Mouse (Mus musculus): ENCODE measurements around the gene Prickle4.
A peak's percentile ranks its signal among the peaks of the same experiment; 100 is the strongest.
"Not testable (repeated sequence)": the region's sequence is repeated elsewhere in the genome, so short reads cannot be mapped to it uniquely, and the experiment has no call there.

The Prickle4 gene

DNA sequence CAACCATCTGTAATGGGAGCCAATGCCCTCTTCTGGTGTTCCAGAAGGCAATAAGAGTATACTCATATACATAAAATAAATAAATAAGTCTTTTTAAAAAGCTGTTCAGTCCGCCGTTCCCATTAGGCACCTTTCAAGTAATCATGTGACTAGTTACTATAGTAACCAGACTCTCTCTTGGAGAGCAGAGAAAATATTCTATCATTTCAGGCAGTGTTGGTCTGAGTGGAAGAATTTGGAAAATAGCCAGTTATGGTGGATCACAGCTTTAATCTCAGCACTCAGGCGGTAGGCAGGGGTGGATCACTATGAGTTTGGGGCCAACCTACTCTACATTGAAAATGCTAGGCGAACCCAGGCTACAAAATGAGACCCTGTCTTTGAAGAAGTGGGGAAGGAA, 25.4 kb downstream of the Prickle4 start:
- DNase-seq (ENCODE audit: low read depth) = no peak

DNA sequence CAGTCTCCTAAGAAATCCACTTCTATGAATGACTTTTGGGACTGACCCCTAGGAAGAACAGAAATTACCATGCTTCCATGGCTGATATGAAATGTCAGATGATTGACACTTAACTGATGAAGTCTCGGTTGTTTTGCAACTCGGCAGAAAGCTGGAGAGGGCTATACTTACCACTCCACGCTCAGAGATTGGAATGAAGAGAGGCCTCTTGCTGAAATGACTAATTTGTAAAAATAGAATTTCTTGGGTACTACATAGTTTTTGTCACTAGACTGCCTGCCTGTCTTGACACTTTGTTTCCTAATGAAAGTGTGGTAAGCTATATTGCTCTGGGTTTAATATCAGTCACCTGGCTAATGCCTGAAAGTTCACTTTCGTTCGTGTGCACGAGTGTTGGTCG, 30.1 kb downstream of the Prickle4 start:
- DNase-seq (ENCODE audit: low read depth) = no peak

DNA sequence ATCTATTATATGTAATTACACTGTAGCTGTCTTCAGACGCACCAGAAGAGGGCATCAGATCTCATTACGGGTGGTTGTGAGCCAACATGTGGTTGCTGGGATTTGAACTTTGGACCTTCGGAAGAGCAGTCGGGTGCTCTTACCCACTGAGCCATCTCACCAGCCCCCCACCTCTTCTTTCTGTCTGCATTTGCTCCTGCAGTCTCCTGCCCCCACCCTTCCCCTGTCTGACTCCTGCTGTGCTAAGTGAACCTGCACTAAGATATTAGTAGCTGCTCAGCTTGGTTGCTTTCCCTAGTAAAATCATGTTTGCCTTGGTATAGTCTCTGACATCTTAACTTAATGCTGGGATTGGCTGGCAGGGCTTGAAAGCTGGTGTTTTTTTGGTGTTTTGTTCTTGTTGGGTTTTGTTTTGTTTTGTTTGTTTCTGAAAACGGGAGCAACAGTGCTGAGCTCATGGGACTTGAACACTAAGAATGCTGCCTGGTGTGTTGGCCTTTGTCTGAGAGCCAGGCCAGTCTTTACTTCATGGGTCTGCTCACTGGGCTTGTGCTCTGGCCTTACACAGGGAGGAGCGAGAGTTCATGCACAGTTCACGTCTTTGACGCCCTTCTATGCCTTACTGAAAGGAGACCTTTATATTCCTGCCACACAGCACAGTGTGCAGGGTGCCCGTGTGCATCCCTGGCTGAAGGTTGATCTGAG, 31.4 kb downstream of the Prickle4 start:
- no peak for DNase-seq (ENCODE audit: low read depth)

DNA sequence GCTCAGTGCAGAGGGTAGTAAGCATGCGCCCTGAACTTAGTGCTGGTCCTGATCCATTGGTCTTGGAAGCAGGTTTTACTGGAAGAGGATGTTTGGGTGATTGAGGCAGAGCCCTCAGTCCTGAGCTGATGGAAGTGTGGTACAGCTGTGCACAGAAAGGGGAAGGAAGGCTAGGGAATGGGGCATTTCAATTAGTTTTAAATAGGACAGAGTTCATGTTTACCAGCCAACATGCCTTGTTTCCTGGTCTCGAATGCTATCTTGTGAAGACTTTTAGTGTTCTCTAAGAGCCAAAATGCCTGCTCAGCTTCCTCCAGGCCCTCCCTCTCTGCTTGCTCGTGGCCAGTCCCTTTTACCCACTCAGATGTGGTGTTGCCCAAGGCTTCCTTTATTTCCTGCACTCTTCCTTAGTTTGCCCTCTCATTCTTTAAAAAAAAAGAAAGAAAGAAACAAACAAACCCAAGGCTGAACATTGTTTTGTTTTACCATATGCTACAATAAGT, 35.7 kb downstream of the Prickle4 start:
- DNase-seq (ENCODE audit: low read depth) = no peak

DNA sequence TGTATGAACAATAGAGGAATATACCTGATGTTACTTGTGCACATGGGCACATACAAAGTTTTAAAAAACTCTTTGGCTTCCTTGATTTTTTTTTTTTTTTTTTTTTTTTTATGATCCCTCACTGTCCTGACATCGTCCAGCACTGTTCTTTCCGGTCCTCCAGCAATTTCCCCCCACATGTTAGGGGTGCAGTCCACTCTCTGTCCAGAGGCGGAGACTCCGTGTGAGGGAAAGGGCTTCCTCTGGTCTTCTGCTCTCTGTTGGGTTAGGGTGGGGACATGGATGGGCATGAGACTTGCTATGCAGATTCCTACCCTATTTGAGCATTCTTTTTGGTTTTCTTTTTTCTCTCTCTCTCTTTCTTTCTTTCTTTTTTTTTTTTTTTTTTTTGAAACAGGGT, 36.6 kb downstream of the Prickle4 start:
- no peak for DNase-seq (ENCODE audit: low read depth)

DNA sequence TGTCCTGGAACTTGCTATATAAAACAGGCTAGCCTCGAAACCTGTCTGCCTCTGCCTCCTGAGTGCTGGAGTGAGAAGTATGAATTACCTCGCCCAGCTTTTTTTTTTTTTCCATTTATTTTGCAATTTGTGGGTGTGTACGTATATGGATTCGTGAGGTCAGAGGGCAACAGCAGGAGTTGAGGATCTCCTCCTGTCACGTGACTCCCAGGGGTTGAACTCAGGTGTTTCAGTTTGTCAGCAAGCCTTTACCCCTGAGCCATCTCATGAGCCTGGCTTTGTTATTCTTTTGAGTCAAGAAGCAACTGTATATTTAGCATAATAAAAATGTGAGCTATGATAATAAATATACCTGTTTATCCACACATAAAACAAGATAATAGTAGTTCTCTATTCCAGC, 38.8 kb downstream of the Prickle4 start:
- no peak for DNase-seq (ENCODE audit: low read depth)

DNA sequence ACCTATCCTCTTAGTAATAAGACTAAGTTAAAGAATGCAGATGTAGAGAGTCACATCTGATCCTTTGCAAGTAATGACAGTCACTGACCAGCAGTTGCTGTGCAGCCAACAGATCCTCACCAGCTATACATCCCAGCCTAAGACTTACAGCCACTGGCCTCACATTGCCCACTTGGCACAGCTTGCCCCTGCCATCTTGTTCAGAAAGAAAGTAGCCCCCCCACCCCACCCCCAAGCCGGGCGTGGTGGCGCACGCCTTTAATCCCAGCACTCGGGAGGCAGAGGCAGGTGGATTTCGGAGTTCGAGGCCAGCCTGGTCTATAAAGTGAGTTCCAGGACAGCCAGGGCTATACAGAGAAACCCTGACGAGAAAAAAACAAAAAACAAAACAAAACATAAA, 40.2 kb downstream of the Prickle4 start:
- DNase-seq (ENCODE audit: low read depth) = not testable (repeated sequence)

DNA sequence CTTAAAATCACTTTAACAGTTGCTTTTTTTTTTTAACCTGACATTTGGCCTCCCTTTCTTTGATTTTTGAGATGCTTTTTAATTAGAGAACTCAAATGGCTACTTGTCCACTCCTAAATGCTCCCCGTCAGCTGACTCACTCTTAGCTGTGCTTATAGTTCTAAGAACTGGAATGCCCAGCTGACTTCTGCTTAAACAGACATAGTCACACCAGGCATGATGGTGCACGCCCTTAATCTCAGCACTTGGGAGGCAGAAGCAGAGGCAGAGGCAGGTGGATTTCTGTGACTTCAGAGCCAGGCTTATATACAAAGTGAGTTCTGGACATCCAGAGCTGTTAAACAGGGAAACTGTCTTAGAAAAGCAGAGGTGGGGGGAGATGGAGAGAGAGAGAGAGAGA, 42.6 kb downstream of the Prickle4 start:
- DNase-seq (ENCODE audit: low read depth) = no peak

DNA sequence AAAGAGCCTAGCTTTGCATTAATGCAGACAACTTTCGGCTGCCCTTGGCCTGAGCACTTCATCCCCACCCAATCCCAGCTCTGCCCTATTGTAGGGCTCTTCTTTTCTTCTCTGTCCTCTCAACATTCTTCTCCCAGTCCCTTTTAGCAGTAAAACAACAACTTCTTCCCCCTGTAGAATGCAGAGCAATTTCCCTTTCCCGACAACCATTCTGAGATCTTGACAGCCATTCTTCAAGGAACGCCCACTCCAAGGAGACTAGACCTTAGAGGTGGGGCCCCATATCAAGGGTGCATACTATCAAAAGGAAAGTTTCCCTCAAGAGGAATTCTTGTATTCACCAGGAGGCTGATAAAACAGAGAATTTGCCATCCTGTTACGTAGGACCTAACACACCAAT, 45.6 kb downstream of the Prickle4 start:
- DNase-seq (ENCODE audit: low read depth) = no peak

DNA sequence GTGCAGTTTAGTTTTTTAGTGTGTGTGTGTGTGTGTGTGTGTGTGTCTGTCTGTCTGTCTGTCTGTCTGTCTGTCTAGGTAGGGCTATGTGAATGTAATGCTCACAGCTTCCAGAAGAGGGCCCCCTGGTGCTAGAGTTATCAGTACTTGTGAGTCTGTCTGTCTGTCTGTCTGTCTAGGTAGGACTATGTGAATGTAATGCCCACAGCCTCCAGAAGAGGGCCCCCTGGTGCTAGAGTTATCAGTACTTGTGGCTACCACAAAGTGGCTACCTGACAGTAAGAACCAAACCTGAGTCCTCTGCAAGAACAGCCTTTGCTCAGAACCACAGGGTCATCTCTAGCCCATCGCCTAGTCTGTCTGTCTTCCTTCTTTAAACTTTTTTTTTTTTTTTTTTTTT, 47.9 kb downstream of the Prickle4 start:
- peak; percentile 84 for DNase-seq (ENCODE audit: low read depth)

DNA sequence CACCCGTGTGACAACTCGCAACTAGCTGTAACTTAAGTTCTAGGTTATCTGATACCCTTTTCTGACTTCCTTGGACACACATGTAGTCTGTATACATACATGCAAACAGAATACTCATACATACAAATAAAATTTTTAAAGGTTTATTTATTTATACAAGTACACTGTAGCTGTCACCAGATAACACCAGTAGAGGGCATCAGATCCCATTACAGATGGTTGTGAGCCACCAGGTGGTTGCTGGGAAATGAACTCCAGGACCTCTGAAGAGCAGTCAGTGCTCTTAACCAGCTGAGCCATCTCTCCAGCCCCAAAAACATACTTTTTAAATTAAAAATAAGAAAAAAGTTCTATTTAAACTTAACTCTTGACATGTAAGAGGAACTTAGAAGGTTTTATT, 51.5 kb downstream of the Prickle4 start:
- DNase-seq (ENCODE audit: low read depth) = no peak
